Mouse (Mus musculus) induced T-regulatory cell, adult 2 months (primary cell): Measurements from ENCODE around the gene Galnt17.

Experiments
- DNase-seq: peaks from one replicate; pipeline ENCODE4 v3.0.0-alpha.2; 2012; ENCODE audit warnings: low read depth

Galnt17 gene

GRCm38 (mm10) chr5:130927138-130927793, 381.0 kb downstream of the Galnt17 start:
- no peak for DNase-seq

- DNase-seq = no peak
These were observed 382.6 kb downstream of the Galnt17 start for GRCm38 (mm10) chr5:130925681-130926080.

GRCm38 (mm10) chr5:130924245-130924827, 384.0 kb downstream of the Galnt17 start:
- DNase-seq = no peak

- DNase-seq = no peak
These were observed 388.3 kb downstream of the Galnt17 start for GRCm38 (mm10) chr5:130919969-130920368.

GRCm38 (mm10) chr5:130914606-130915005, 393.7 kb downstream of the Galnt17 start:
- no peak for DNase-seq

GRCm38 (mm10) chr5:130911551-130911950, 396.7 kb downstream of the Galnt17 start:
- no peak for DNase-seq

- no peak for DNase-seq
These were observed 406.6 kb downstream of the Galnt17 start for GRCm38 (mm10) chr5:130901736-130902135.

GRCm38 (mm10) chr5:130895991-130896390, 412.3 kb downstream of the Galnt17 start:
- no peak for DNase-seq

GRCm38 (mm10) chr5:130891735-130892134, 416.6 kb downstream of the Galnt17 start:
- DNase-seq = no peak

GRCm38 (mm10) chr5:130880331-130880730, 428.0 kb downstream of the Galnt17 start:
- no peak for DNase-seq

GRCm38 (mm10) chr5:130875391-130875790, 432.9 kb downstream of the Galnt17 start:
- DNase-seq = no peak

- DNase-seq = no peak
These were observed 437.2 kb downstream of the Galnt17 start for GRCm38 (mm10) chr5:130871086-130871485.

GRCm38 (mm10) chr5:130869869-130870268, 438.4 kb downstream of the Galnt17 start:
- no peak for DNase-seq

GRCm38 (mm10) chr5:130862302-130862701, 446.0 kb downstream of the Galnt17 start:
- no peak for DNase-seq

- DNase-seq = no peak
These were observed 448.6 kb downstream of the Galnt17 start for GRCm38 (mm10) chr5:130859736-130860135.

- DNase-seq = no peak
These were observed 449.6 kb downstream of the Galnt17 start for GRCm38 (mm10) chr5:130858706-130859105.

GRCm38 (mm10) chr5:130858148-130858547, 450.1 kb downstream of the Galnt17 start:
- peak; percentile 40 for DNase-seq

- no peak for DNase-seq
These were observed 453.9 kb downstream of the Galnt17 start for GRCm38 (mm10) chr5:130854430-130854829.

- peak; percentile 67 for DNase-seq
These were observed 454.9 kb downstream of the Galnt17 start for GRCm38 (mm10) chr5:130853371-130853770.

- no peak for DNase-seq
These were observed 456.1 kb downstream of the Galnt17 start for GRCm38 (mm10) chr5:130852182-130852581.

GRCm38 (mm10) chr5:130849610-130850009, 458.7 kb downstream of the Galnt17 start:
- DNase-seq = no peak

GRCm38 (mm10) chr5:130848562-130848961, 459.7 kb downstream of the Galnt17 start:
- no peak for DNase-seq

- no peak for DNase-seq
These were observed 482.5 kb downstream of the Galnt17 start for GRCm38 (mm10) chr5:130825797-130826196.
